Mouse (Mus musculus) embryonic fibroblast, embryonic 13.5 days (primary cell): ENCODE data around the gene Bach2. TPM values are rescaled to one million over a fixed set of nuclear protein-coding genes. Genes with fewer than 3 reads are reported as not detected.

Experiments used
- H3K27ac ChIP-seq: 2 replicates; pipeline ENCODE4 v1.5.1; 2012; ENCODE audit warnings: low read length, control low read depth, inconsistent platforms; ENCODE audit not compliant: insufficient read depth
- H3K4me1 ChIP-seq: 2 replicates; pipeline ENCODE4 v1.6.1; 2011; ENCODE audit warnings: low read length; ENCODE audit not compliant: control insufficient read depth, insufficient read depth
- H3K4me3 ChIP-seq: 2 replicates; pipeline ENCODE4 v1.5.1; 2011; ENCODE audit warnings: mild to moderate bottlenecking, control low read depth, low read length; ENCODE audit not compliant: insufficient read depth
- CTCF ChIP-seq: IDR thresholded peaks from 2 replicates; pipeline ENCODE4 v1.5.1; 2011; ENCODE audit warnings: mild to moderate bottlenecking, control low read depth, low read length, moderate library complexity, borderline replicate concordance; ENCODE audit not compliant: insufficient read depth
- POLR2A ChIP-seq: IDR thresholded peaks from 2 replicates; pipeline ENCODE4 v1.6.1; 2011; ENCODE audit warnings: low read depth, mild to moderate bottlenecking, control low read depth, low read length, moderate library complexity
- polyA plus RNA-seq: library from polyadenylated mRNA; stranded (reverse); fragments of >200 nt; gene quantifications from 2 replicates; pipeline ENCODE4 v1.2.4, GENCODE M21; 2011; ENCODE audit warnings: low read depth; ENCODE audit not compliant: missing spikeins, insufficient read length

Gene Bach2
- polyA plus RNA-seq, 1 experiment = 6.7 TPM

DNA sequence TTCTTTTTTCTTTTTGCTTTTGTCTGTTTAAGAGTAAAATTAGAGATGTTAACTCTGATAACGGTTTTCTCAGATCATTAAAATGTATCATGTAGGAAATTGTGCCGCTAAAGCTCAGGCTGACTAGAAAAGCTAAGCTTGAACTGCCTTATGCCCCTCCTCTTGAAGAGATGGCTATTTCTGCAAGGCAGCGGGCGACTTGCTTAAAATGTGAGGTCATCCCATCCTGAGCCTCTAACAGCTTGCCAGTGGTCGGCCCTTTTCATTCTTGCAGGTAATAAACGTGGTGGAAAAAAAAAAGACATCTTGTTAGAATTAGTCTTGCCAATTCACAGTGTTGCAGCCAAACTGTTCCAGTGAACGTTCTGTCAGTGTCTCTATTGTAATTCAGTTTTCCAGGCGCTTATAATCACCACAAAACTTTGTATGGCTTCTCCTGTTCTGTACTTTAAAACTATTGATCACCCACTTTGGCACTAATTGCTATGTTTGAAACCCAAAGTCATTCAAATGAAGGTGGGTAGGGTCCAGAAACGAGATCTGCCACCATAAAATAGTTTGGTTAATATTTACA lies 1.9 kb downstream of the Bach2 start:
- H3K4me1 ChIP-seq = peaks cover 2% of the 10 kb centered on the region; the same call in 1 of the 2 replicates
- H3K27ac ChIP-seq = no peak overlapping the region
- no peak for TF ChIP-seq POLR2A
- no peak for TF ChIP-seq CTCF
- H3K4me3 ChIP-seq = peak overlapping the region; percentile 9; the same call in 1 of the 2 replicates

DNA sequence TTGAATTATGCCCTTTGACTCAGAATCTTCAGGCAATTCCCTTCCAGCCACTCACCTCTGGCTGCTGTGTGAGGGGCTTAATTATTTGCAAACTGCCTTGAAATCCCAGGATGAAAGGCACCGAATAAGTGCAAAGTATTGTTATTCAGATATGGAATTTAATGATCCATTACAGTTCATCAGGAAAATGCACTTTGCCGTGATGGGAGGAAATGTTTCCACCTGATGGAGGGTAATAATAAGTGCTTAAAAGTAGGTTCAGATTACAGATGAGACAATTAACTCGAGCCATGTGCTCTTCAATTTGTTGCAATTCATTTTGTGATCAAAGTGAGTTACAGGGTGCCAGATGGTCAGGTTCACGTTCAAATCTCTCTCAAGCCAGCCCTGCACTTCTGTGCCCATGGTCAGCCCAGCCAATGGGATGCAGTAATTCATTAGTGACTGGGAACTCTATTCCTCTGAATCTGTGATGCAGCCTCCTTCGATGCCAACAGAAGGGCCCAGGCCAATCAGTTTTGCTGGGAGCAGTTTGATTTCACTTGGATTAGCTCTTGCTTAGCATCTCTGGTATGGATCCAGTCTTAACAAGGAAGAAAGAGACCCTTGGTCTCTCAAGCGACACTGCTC lies 2.9 kb downstream of the Bach2 start:
- peak overlapping the region; percentile 4; the same call in 1 of the 2 replicates for H3K4me3 ChIP-seq
- no peaks in the 10 kb centered on the region; the same call in 1 of the 2 replicates for H3K4me1 ChIP-seq
- no peak overlapping the region for H3K27ac ChIP-seq
- TF ChIP-seq POLR2A (no peak), CTCF (no peak)

DNA sequence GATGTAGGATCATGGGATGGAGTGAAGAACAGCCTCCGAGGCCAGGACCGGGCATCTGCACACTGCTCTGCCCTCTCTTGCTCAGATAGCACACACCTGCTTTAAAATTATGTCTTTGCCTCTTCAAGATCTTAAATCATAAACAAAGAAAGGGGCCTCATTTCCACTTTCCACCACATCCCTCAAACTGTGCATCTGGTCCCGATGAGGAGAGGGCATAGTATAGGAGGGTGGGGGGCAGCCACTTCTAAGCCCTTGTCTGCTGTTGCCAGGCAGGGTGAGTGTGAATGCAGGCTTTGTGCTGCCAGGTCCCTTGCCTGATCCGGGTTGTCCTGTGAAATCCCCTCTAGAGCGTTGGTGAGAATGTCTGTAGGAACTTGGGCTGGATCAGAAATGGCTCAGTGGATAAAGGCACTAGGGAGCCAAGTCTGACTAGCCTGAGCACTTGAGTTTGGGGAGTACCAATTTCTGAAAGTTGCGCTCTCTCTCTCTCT lies 3.6 kb downstream of the Bach2 start:
- TF ChIP-seq POLR2A (no peak), CTCF (no peak)
- no peak overlapping the region for H3K4me3 ChIP-seq
- H3K4me1 ChIP-seq = no peaks in the 10 kb centered on the region; the same call in 1 of the 2 replicates
- H3K27ac ChIP-seq = no peak overlapping the region

DNA sequence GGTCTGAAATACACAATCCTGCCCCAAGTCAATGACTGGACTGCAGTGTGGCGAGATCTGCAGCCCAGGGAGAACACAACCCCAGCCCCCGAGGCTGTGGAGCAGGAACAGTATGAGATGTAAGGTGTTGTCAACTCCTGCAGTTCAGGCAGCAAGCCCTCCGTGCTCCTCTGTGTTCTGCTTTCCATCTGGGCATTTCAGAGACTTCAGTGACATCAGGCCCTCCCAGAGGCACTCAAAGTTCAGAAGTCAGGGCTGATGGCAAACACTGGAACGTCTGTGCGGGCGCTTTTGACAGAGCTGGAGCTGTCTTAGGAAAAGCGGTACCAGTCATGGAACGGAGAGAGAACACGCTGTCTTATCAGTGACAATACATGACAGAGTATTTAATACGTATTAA lies 4.9 kb downstream of the Bach2 start:
- no peak overlapping the region for H3K4me3 ChIP-seq
- H3K4me1 ChIP-seq = no peaks in the 10 kb centered on the region; the same call in 1 of the 2 replicates
- H3K27ac ChIP-seq = no peak overlapping the region
- no peak for TF ChIP-seq CTCF
- no peak for TF ChIP-seq POLR2A

DNA sequence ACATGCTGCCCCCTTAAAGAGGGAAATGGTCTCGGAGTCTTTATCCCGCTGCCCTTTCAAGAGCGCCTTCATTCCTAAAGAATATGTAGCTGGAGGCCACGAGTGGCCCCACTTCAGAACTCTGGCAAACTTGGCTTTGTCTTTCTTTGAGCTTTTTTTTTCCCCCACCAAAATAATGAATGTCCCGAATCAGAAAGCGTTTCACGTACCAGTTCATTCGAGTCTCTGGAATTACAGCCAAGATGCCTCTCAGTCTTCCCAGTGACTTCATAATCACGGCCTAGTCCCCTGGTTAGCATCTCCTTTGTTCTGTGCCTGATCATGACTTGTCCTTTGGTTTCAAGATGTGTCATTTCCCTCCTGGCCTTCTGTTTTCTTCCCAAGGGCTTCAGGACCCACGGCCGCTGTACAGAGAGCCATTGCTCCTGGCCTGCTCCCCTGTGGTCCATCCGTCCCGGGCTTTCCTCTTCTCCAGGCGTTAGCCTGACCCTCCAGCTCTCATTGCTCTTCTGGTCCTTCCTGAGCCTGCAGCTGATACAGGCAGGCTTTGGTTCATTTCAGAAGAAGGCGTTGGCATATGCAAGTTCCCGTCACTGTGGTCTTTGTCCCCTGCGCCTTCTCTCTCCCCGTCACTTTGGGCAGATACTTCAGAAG lies 5.6 kb downstream of the Bach2 start:
- Histone ChIP-seq H3K27ac (no peak overlapping the region), H3K4me3 (no peak overlapping the region), H3K4me1 (no peaks in the 10 kb centered on the region; the same call in 1 of the 2 replicates)
- TF ChIP-seq CTCF (no peak), POLR2A (no peak)

DNA sequence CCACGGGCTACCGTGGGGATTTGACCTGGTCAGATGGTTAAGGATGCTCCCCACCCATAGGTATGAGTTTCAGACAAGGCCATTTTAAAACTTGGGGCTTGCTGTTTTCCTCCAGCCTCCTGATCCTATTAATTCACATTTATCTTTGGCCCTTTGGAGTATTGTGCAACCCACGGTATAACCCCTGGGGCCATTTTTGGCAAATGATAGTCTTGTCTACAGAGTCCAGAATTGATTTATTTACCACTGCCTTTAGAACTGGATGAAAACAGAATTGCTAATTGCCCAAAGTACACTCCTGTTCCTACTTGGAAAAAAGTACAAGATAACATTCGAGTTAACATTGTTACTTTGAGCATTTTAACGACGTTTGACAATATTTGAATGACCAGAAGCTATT lies 7.0 kb downstream of the Bach2 start:
- Histone ChIP-seq H3K4me3 (no peak overlapping the region), H3K27ac (no peak overlapping the region), H3K4me1 (peaks cover 4% of the 10 kb centered on the region)
- TF ChIP-seq CTCF (no peak), POLR2A (no peak)

DNA sequence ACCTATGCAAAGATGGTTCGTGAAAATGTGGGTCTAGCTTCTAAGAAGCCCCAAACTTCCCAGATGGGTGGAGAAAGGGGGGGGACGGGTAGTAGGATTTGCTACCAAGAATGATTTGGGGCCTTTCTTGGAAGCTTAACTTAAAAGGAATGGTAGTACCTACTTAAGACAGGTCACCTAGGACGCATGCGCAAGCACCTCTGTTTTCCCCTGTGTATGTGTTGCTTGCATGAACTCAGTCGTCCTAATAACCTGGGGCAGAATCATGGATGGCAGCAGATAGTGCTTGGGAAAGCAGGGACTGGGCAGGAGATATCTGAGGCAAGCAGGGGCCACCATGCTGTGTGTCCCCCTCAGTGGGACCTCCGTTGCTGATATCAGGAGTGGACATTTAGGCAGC lies 7.4 kb downstream of the Bach2 start:
- peaks cover 4% of the 10 kb centered on the region for H3K4me1 ChIP-seq
- H3K27ac ChIP-seq = no peak overlapping the region
- H3K4me3 ChIP-seq = no peak overlapping the region
- TF ChIP-seq POLR2A (no peak), CTCF (no peak)

DNA sequence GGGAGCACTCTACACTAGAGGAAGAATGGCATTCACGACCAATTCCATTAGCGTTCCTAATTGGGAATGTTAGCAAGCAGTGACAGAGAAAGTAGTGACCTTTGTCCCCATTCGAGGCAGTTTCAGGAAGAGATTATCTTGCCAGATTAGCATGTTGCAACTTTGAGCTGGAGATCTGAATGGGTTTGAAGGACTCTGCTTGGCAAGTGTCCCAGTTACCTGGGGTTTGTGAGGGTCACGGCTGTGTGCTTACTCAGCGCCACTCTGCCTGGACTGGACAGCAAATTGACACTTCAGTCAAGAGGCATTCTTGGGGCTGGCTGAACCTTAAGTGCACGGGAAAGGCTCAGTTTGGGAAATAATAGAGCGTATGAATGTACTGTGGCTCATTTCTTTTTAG lies 8.2 kb downstream of the Bach2 start:
- Histone ChIP-seq H3K4me1 (peaks cover 6% of the 10 kb centered on the region), H3K27ac (no peak overlapping the region), H3K4me3 (no peak overlapping the region)
- TF ChIP-seq CTCF (no peak), POLR2A (no peak)

DNA sequence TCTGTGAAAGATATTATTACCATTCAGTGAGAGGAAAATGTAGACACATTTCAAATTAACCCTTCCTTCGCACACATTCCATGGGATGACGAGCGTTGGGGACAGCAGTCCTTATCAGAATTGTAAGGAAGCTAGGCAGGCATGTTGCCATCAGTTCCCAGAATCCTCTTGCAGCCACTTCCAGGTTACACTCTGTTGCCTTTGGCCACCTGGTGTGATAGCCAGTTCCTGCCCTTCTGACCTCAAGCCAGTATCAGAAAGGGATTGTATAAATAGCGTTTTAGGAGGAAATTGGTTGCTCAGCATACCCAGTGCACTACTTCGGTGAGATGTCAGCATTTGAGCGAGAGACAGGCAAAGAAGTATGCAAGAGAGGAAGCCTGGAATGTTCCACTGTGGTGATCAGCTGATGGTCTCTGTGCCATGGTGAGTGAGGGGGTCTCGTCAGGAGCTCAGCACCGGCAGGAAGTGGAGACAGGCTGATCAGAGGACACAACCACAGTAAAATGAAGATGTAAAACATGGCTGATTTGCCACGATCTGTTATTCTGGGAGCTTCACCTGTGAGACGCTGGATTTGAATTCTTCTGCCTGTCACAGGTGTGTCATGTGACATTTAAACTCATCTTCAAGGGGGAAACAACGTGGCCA lies 9.0 kb downstream of the Bach2 start:
- H3K4me3 ChIP-seq = no peak overlapping the region
- H3K4me1 ChIP-seq = peaks cover 6% of the 10 kb centered on the region
- no peak overlapping the region for H3K27ac ChIP-seq
- TF ChIP-seq CTCF (no peak), POLR2A (no peak)
